Mouse (Mus musculus): Measurements from ENCODE around the gene Mtmr4. TPM values are rescaled to one million over a fixed set of nuclear protein-coding genes. Genes with fewer than 3 reads are reported as not detected.

Gene Mtmr4
- polyA plus RNA-seq, 1 experiment from 2014 or later, result 62.4 TPM

Other genes starting within 250 kb of the Mtmr4 start
- 2.6 and 2.9 TPM in 2 replicates for gene Ppm1e, start 233.1 kb upstream of the Mtmr4 start, polyA plus RNA-seq (2014; fragmentation: Nextera tagmentation; extraction: Ambion mirVana)
- gene Rad51c, start 187.2 kb upstream of the Mtmr4 start, polyA plus RNA-seq (2014; fragmentation: Nextera tagmentation; extraction: Ambion mirVana), result 14.3 and 14.5 TPM in 2 replicates
- gene Tex14, start 187.1 kb upstream of the Mtmr4 start, polyA plus RNA-seq (2014; fragmentation: Nextera tagmentation; extraction: Ambion mirVana), result 0.13 and 0.60 TPM in 2 replicates
- not detected in 2 replicates for gene Gm11492, start 25.5 kb upstream of the Mtmr4 start, polyA plus RNA-seq (2014; fragmentation: Nextera tagmentation; extraction: Ambion mirVana)
- 5.3 and 5.5 TPM in 2 replicates for gene Sept4, start 23.3 kb upstream of the Mtmr4 start, polyA plus RNA-seq (2014; fragmentation: Nextera tagmentation; extraction: Ambion mirVana)
- 0.27 and 0.34 TPM in 2 replicates for gene Hsf5, start 25.0 kb downstream of the Mtmr4 start, polyA plus RNA-seq (2014; fragmentation: Nextera tagmentation; extraction: Ambion mirVana)
- gene Rnf43, start 70.6 kb downstream of the Mtmr4 start, polyA plus RNA-seq (2014; fragmentation: Nextera tagmentation; extraction: Ambion mirVana), result 1.6 and 2.0 TPM in 2 replicates
- gene Supt4a, start 145.4 kb downstream of the Mtmr4 start, polyA plus RNA-seq (2014; fragmentation: Nextera tagmentation; extraction: Ambion mirVana), result 184 TPM in 2 replicates
- gene Tspoap1, start 168.4 kb downstream of the Mtmr4 start, polyA plus RNA-seq (2014; fragmentation: Nextera tagmentation; extraction: Ambion mirVana), result 1.7 and 2.4 TPM in 2 replicates
- 3.7 and 5.7 TPM in 2 replicates for gene Mpo, start 201.4 kb downstream of the Mtmr4 start, polyA plus RNA-seq (2014; fragmentation: Nextera tagmentation; extraction: Ambion mirVana)
- not detected in 2 replicates for gene Lpo, start 236.1 kb downstream of the Mtmr4 start, polyA plus RNA-seq (2014; fragmentation: Nextera tagmentation; extraction: Ambion mirVana)

Data from limb, embryonic 11.5 days (tissue).